Mouse (Mus musculus) forebrain, embryonic 10.5 days (tissue): ENCODE measurements around the gene Ripk1. TPM values are rescaled to one million over a fixed set of nuclear protein-coding genes. Genes with fewer than 3 reads are reported as not detected.
A peak's percentile ranks its signal among the peaks of the same experiment; 100 is the strongest.

Source experiments
- DNase-seq: peaks from one replicate; pipeline ENCODE4 v3.0.0-alpha.2; 2017; ENCODE audit warnings: low spot score; ENCODE audit errors: extremely low spot score
- H3K27ac ChIP-seq: fragments of 300-500 bp; sonication (generic); 2 replicates; pipeline ENCODE4 v1.5.1; 2016; ENCODE audit warnings: mild to moderate bottlenecking
- H3K27me3 ChIP-seq: fragments of 300-500 bp; sonication (generic); 2 replicates; pipeline ENCODE4 v1.6.1; 2016; ENCODE audit warnings: mild to moderate bottlenecking; ENCODE audit not compliant: poor library complexity, severe bottlenecking
- H3K36me3 ChIP-seq: fragments of 300-500 bp; sonication (generic); replicated peaks from 2 replicates; pipeline ENCODE4 v1.6.1; 2016; ENCODE audit warnings: mild to moderate bottlenecking, moderate library complexity
- H3K4me1 ChIP-seq: fragments of 300-500 bp; sonication (generic); 2 replicates; pipeline ENCODE4 v1.6.1; 2016
- H3K4me3 ChIP-seq: fragments of 300-500 bp; sonication (generic); 2 replicates; pipeline ENCODE4 v1.5.1; 2016; ENCODE audit warnings: mild to moderate bottlenecking, moderate library complexity
- H3K9me3 ChIP-seq: fragments of 300-500 bp; sonication (generic); 2 replicates; pipeline ENCODE4 v1.6.1; 2016; ENCODE audit warnings: mild to moderate bottlenecking, moderate library complexity
- WGBS: fragments of 180-500 bp; shearing (Covaris S2); methylation state at CpG from one replicate; pipeline ENCODE4 v1.1.7; 2016; 5-methylcytosine and 5-hydroxymethylcytosine counted together
- polyA plus RNA-seq: library from polyadenylated mRNA; unstranded; fragments of >200 nt; fragmentation: Nextera tagmentation; extraction: Ambion mirVana; gene quantifications from 2 replicates; pipeline ENCODE4 v1.2.1, GENCODE M21; 2016

Ripk1 gene
- polyA plus RNA-seq, 1 experiment from 2014 or later: 7.0 TPM

DNA sequence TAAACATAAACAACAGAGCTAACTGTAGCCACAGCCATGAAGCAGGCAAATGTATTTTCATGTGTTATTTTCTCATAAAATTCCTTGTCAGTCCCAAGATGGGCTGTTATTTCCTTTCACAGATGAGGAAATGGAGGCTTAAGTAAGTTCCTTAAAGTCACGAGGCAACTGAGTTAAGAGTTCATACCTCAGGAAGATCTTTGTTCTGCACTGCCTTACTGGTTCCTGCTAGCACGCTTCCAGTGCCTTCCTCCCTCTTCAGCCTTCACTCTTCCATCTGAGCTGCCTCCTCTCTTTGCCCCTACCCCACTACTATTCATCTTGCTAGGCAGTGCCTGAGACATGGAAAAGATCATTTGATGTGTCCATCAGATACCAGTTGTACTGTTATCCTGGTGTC is 5.1 kb downstream of the Ripk1 start:
- no peaks in the 10 kb centered on the region for H3K27me3 ChIP-seq
- no peak overlapping the region for H3K4me3 ChIP-seq
- 75% methylated on average over 2 of the region's 2 CpGs for WGBS
- peaks cover 10% of the 10 kb centered on the region for H3K4me1 ChIP-seq
- no peak overlapping the region for H3K27ac ChIP-seq
- DNase-seq: no peak
- no peaks in the 10 kb centered on the region for H3K9me3 ChIP-seq
- H3K36me3 ChIP-seq: peaks cover 4% of the 10 kb centered on the region; the same call in 1 of the 2 replicates

GRCm38 (mm10) chr13:34016927-34017569 is 14.9 kb downstream of the Ripk1 start:
- DNase-seq: no peak
- Histone ChIP-seq H3K36me3 (peaks cover 51% of the 10 kb centered on the region), H3K4me1 (no peaks in the 10 kb centered on the region), H3K9me3 (no peaks in the 10 kb centered on the region), H3K27me3 (no peaks in the 10 kb centered on the region), H3K27ac (no peak overlapping the region), H3K4me3 (no peak overlapping the region)
- 93% methylated on average over 9 of the region's 9 CpGs for WGBS

- WGBS: 95% methylated on average over 1 of the region's 1 CpGs
- no peak for DNase-seq
Observed at GRCm38 (mm10) chr13:34018521-34018920, 16.4 kb downstream of the Ripk1 start.

DNA sequence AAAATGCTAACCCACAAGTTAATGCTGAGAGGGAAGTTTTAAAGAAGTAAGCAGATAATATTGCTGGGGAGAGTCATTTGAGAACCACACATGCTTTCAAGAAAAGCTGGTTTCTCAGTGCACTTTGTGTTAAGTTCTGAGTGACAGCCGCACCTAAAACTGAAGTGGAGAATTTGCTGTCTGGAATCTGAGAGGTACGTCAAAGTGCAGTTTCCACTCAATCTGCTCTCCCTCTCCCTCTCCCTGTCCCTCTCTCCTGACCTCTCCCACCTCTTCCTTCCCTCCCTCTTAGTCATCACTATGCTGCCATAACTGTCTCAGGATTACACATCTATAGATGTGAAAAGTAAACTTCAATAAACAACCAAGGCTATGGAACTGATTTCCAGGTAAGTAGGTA is 19.8 kb downstream of the Ripk1 start:
- Histone ChIP-seq H3K4me1 (no peaks in the 10 kb centered on the region), H3K9me3 (no peaks in the 10 kb centered on the region), H3K27me3 (no peaks in the 10 kb centered on the region), H3K4me3 (no peak overlapping the region), H3K27ac (no peak overlapping the region), H3K36me3 (peaks cover 27% of the 10 kb centered on the region)
- WGBS: 92% methylated on average over 2 of the region's 2 CpGs
- no peak for DNase-seq

More at GRCm38 (mm10) chr13:34018521-34018920, 16.4 kb downstream of the Ripk1 start:
- Histone ChIP-seq H3K9me3 (no peaks in the 10 kb centered on the region), H3K4me1 (no peaks in the 10 kb centered on the region), H3K27ac (no peak overlapping the region), H3K27me3 (no peaks in the 10 kb centered on the region), H3K36me3 (peaks cover 51% of the 10 kb centered on the region), H3K4me3 (no peak overlapping the region)

DNA sequence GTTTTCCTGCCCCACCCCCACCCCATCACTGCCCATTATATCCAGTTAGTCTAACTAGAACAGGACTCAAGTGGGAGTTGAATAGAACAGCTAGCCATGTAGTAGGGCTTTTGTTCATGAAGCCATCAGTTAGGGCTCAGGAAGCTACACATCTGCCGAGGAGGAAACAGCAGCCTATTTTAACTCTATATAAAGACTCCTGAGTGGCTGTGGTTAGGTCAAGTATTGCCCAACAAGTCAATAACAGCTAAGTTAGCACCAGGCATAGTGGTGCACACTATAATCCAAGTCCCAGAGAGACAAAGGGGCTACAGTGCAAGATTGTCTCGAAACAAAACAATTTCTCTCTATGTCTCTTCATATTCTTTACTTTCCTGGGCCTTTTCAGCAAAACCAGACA is 29.9 kb downstream of the Ripk1 start:
- Histone ChIP-seq H3K27ac (no peak overlapping the region), H3K4me3 (no peak overlapping the region), H3K36me3 (peaks cover 25% of the 10 kb centered on the region), H3K9me3 (no peaks in the 10 kb centered on the region), H3K27me3 (no peaks in the 10 kb centered on the region), H3K4me1 (peaks cover 4% of the 10 kb centered on the region)
- 78% methylated on average over 2 of the region's 2 CpGs for WGBS
- no peak for DNase-seq

GRCm38 (mm10) chr13:34035424-34035823 is 33.3 kb downstream of the Ripk1 start:
- no peak overlapping the region for H3K27ac ChIP-seq
- H3K9me3 ChIP-seq: peaks cover 8% of the 10 kb centered on the region; the same call in 1 of the 2 replicates
- no peak for DNase-seq
- WGBS: 93% methylated on average over 3 of the region's 3 CpGs
- H3K4me1 ChIP-seq: peaks cover 26% of the 10 kb centered on the region
- no peak overlapping the region for H3K4me3 ChIP-seq
- H3K27me3 ChIP-seq: no peaks in the 10 kb centered on the region
- peaks cover 19% of the 10 kb centered on the region for H3K36me3 ChIP-seq

- 84% methylated on average over 5 of the region's 5 CpGs for WGBS
- Histone ChIP-seq H3K27me3 (no peaks in the 10 kb centered on the region), H3K4me1 (peaks cover 26% of the 10 kb centered on the region), H3K4me3 (no peak overlapping the region), H3K36me3 (peaks cover 15% of the 10 kb centered on the region), H3K9me3 (peaks cover 8% of the 10 kb centered on the region; the same call in 1 of the 2 replicates), H3K27ac (peak overlapping the region; percentile 97; the same call in 1 of the 2 replicates)
- no peak for DNase-seq
Observed at GRCm38 (mm10) chr13:34036726-34037125, 34.6 kb downstream of the Ripk1 start.

DNA sequence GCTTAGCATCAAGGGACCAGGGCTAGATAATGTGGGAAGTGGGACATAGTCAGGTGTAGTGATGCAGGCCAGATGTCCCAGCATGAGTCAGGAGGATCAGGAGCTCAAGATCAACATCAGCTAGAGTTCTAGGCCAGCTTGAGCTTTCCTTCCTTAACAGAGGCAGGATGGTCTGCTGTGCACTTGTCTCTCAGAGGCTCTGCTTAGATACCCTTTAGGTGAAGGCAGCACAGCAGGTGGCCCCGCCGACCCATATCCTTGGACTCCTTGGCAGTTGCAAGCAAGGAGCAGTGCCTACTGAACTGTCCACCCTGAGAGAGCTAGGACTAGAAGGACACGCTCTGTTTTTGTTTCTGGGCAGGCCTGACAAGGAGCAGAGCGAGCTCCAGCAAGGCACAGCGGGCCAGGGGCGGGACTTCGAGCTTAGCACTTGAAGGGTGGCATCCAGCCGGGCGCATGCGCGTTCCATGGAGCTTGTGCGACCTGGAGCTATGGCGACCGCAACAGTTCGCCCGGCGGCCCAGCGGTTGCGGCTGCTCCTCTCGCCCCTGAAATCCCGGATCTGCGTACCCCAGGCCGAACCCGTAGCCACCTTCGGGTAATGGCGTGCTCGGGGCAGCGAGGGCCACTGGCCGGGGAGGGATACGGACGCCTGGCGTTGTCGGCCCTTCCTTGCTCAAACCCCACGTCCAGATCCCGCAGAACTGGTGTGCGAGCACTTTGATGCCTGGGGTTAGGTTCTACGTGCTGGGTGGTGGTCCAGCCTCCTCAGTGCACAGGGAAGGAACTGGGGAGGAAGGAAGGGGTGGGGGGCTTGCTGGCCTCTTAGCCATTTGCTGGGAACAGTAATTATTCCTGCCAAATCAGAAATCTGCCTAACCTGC is 35.3 kb downstream of the Ripk1 start, which contains the start of gene Bphl:
Gene Bphl, plus strand, starts transcription at position 426 of the 884 bp plus-strand sequence.
- Histone ChIP-seq H3K4me1 (peaks cover 26% of the 10 kb centered on the region), H3K27me3 (no peaks in the 10 kb centered on the region), H3K36me3 (peaks cover 15% of the 10 kb centered on the region), H3K27ac (peak within 1 kb of the TSS; percentile 97), H3K9me3 (peaks cover 8% of the 10 kb centered on the region; the same call in 1 of the 2 replicates), H3K4me3 (peak within 1 kb of the TSS; percentile 84)
- DNase-seq: peak; percentile 92
- under 1% methylated on average over 37 of the region's 37 CpGs for WGBS

DNA sequence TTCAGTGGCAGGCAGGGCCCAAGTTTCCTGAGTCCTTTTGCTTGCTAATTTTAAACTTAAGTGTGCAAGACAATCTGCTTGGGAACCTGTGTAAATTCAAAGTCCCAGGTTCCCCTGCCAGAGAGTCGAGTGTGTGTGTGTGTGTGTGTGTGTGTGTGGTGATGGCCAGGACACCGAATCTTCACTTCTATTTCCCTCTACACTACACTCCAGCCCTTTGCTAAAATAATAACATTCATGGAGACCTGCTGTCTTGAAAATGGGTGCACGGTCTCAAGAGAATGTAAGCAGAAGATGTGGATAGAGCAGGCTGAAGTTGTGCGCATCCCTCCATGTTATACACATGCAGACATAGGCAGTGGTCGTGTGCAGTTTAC is 35.9 kb downstream of the Ripk1 start:
- WGBS: 48% methylated on average over 5 of the region's 5 CpGs
- Histone ChIP-seq H3K36me3 (peaks cover 12% of the 10 kb centered on the region), H3K4me3 (peak overlapping the region; percentile 84), H3K27me3 (no peaks in the 10 kb centered on the region), H3K27ac (peak overlapping the region; percentile 97), H3K4me1 (peaks cover 26% of the 10 kb centered on the region), H3K9me3 (peaks cover 8% of the 10 kb centered on the region; the same call in 1 of the 2 replicates)
- no peak for DNase-seq

DNA sequence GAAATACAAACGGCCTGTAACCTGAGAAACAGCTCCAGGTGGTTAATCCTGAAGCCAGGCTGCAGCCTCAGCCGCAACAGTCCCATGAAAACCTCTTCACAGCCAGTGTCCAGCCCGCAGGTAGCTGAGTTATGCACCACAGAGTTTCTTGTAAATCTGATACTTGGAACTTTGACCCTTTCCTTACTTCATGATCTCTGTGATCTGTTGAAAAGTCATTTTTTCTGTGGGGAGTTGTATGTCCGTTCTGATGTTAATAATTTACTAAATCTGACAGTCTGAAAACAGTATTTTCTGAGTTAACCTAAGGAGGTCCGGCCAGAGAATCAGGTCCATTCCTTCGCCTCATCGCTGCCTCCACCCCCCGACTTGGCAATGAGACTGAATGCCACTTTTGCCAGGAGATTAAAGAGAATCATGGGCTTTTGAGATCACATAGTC is 36.8 kb downstream of the Ripk1 start:
- H3K9me3 ChIP-seq: peaks cover 8% of the 10 kb centered on the region; the same call in 1 of the 2 replicates
- 32% methylated on average over 8 of the region's 8 CpGs for WGBS
- no peak for DNase-seq
- H3K36me3 ChIP-seq: peaks cover 7% of the 10 kb centered on the region
- no peaks in the 10 kb centered on the region for H3K27me3 ChIP-seq
- 0 out of 2 replicates have a peak overlapping the region, but pooled peaks have one; percentile 3 for H3K27ac ChIP-seq
- H3K4me3 ChIP-seq: peak overlapping the region; percentile 84
- peaks cover 29% of the 10 kb centered on the region for H3K4me1 ChIP-seq

GRCm38 (mm10) chr13:34040091-34040490 is 37.9 kb downstream of the Ripk1 start:
- 96% methylated on average over 3 of the region's 3 CpGs for WGBS
- peaks cover 8% of the 10 kb centered on the region; the same call in 1 of the 2 replicates for H3K9me3 ChIP-seq

GRCm38 (mm10) chr13:34043716-34044393 is 41.7 kb downstream of the Ripk1 start:
- Histone ChIP-seq H3K4me3 (no peak overlapping the region), H3K9me3 (peaks cover 8% of the 10 kb centered on the region; the same call in 1 of the 2 replicates), H3K27me3 (no peaks in the 10 kb centered on the region), H3K36me3 (peaks cover 20% of the 10 kb centered on the region), H3K4me1 (peaks cover 7% of the 10 kb centered on the region), H3K27ac (no peak overlapping the region)
- no peak for DNase-seq
- 84% methylated on average over 7 of the region's 7 CpGs for WGBS

More at GRCm38 (mm10) chr13:34040091-34040490, 37.9 kb downstream of the Ripk1 start:
- Histone ChIP-seq H3K4me1 (peaks cover 29% of the 10 kb centered on the region), H3K27me3 (no peaks in the 10 kb centered on the region), H3K36me3 (peaks cover 5% of the 10 kb centered on the region; the same call in 1 of the 2 replicates), H3K4me3 (no peak overlapping the region), H3K27ac (no peak overlapping the region)
- DNase-seq: no peak
